Mouse (Mus musculus): ENCODE data around the gene Sh3rf3. TPM values are rescaled to one million over a fixed set of nuclear protein-coding genes. Genes with fewer than 3 reads are reported as not detected.

Gene Sh3rf3
- polyA plus RNA-seq, 1 experiment from 2014 or later: 4.7 TPM

- H3K36me3 ChIP-seq (ENCODE audit: control insufficient read depth, insufficient read depth, low read length): no peaks in the 10 kb centered on the region
- no peak overlapping the region for H3K27ac ChIP-seq (ENCODE audit: low read depth, low read length)
- no peak for ATAC-seq (ENCODE audit: low read depth)
- no peaks in the 10 kb centered on the region for H3K4me1 ChIP-seq (ENCODE audit: control insufficient read depth, insufficient read depth, low read length)
- H3K4me3 ChIP-seq (ENCODE audit: low read depth, low read length): no peak overlapping the region
- H3K9me3 ChIP-seq (ENCODE audit: control insufficient read depth, low read length): no peaks in the 10 kb centered on the region
- H3K9ac ChIP-seq (replicated peaks; ENCODE audit: low read depth, low read length): no peak overlapping the region
- no peaks in the 10 kb centered on the region for H3K27me3 ChIP-seq (ENCODE audit: control insufficient read depth, insufficient read depth, low read length)
- 80% methylated on average over 4 of the region's 4 CpGs for WGBS
- H3K4me2 ChIP-seq (ENCODE audit: low read depth, low read length): no peak overlapping the region
Measured at GRCm38 (mm10) chr10:59162185-59162897, 349.2 kb downstream of the Sh3rf3 start.

- no peaks in the 10 kb centered on the region for H3K4me1 ChIP-seq (ENCODE audit: control insufficient read depth, insufficient read depth, low read length)
- no peak overlapping the region for H3K9ac ChIP-seq (replicated peaks; ENCODE audit: low read depth, low read length)
- H3K36me3 ChIP-seq (ENCODE audit: control insufficient read depth, insufficient read depth, low read length): peaks cover 4% of the 10 kb centered on the region; the same call in 1 of the 2 replicates
- no peak for ATAC-seq (ENCODE audit: low read depth)
- H3K9me3 ChIP-seq (ENCODE audit: control insufficient read depth, low read length): no peaks in the 10 kb centered on the region
- H3K4me3 ChIP-seq (ENCODE audit: low read depth, low read length): no peak overlapping the region
- H3K4me2 ChIP-seq (ENCODE audit: low read depth, low read length): no peak overlapping the region
- H3K27me3 ChIP-seq (ENCODE audit: control insufficient read depth, insufficient read depth, low read length): no peaks in the 10 kb centered on the region
- 69% methylated on average over 14 of the region's 14 CpGs for WGBS
- no peak overlapping the region for H3K27ac ChIP-seq (ENCODE audit: low read depth, low read length)
Measured at GRCm38 (mm10) chr10:59166104-59166944, 353.2 kb downstream of the Sh3rf3 start.

GRCm38 (mm10) chr10:59171042-59171441 lies 357.9 kb downstream of the Sh3rf3 start:
- Histone ChIP-seq H3K4me3 (ENCODE audit: low read depth, low read length) (no peak overlapping the region), H3K27me3 (ENCODE audit: control insufficient read depth, insufficient read depth, low read length) (no peaks in the 10 kb centered on the region), H3K9me3 (ENCODE audit: control insufficient read depth, low read length) (no peaks in the 10 kb centered on the region), H3K4me2 (ENCODE audit: low read depth, low read length) (no peak overlapping the region), H3K4me1 (ENCODE audit: control insufficient read depth, insufficient read depth, low read length) (no peaks in the 10 kb centered on the region), H3K36me3 (ENCODE audit: control insufficient read depth, insufficient read depth, low read length) (peaks cover 4% of the 10 kb centered on the region; the same call in 1 of the 2 replicates), H3K27ac (ENCODE audit: low read depth, low read length) (no peak overlapping the region), H3K9ac (replicated peaks; ENCODE audit: low read depth, low read length) (no peak overlapping the region)
- ATAC-seq (ENCODE audit: low read depth): no peak
- 76% methylated on average over 3 of the region's 3 CpGs for WGBS

GRCm38 (mm10) chr10:59172539-59172938 lies 359.4 kb downstream of the Sh3rf3 start:
- Histone ChIP-seq H3K4me1 (ENCODE audit: control insufficient read depth, insufficient read depth, low read length) (no peaks in the 10 kb centered on the region), H3K27ac (ENCODE audit: low read depth, low read length) (no peak overlapping the region), H3K4me2 (ENCODE audit: low read depth, low read length) (no peak overlapping the region), H3K9ac (replicated peaks; ENCODE audit: low read depth, low read length) (no peak overlapping the region), H3K27me3 (ENCODE audit: control insufficient read depth, insufficient read depth, low read length) (no peaks in the 10 kb centered on the region), H3K9me3 (ENCODE audit: control insufficient read depth, low read length) (no peaks in the 10 kb centered on the region), H3K36me3 (ENCODE audit: control insufficient read depth, insufficient read depth, low read length) (peaks cover 4% of the 10 kb centered on the region; the same call in 1 of the 2 replicates), H3K4me3 (ENCODE audit: low read depth, low read length) (no peak overlapping the region)
- WGBS: 94% methylated on average over 1 of the region's 1 CpGs
- no peak for ATAC-seq (ENCODE audit: low read depth)

GRCm38 (mm10) chr10:59179620-59180019 lies 366.5 kb downstream of the Sh3rf3 start:
- Histone ChIP-seq H3K9me3 (ENCODE audit: control insufficient read depth, low read length) (no peaks in the 10 kb centered on the region), H3K4me1 (ENCODE audit: control insufficient read depth, insufficient read depth, low read length) (no peaks in the 10 kb centered on the region), H3K27ac (ENCODE audit: low read depth, low read length) (no peak overlapping the region), H3K27me3 (ENCODE audit: control insufficient read depth, insufficient read depth, low read length) (no peaks in the 10 kb centered on the region), H3K36me3 (ENCODE audit: control insufficient read depth, insufficient read depth, low read length) (0 out of 2 replicates have a peak, but pooled peaks cover 4% of the 10 kb centered on the region), H3K4me2 (ENCODE audit: low read depth, low read length) (no peak overlapping the region), H3K9ac (replicated peaks; ENCODE audit: low read depth, low read length) (no peak overlapping the region), H3K4me3 (ENCODE audit: low read depth, low read length) (no peak overlapping the region)
- 95% methylated on average over 3 of the region's 3 CpGs for WGBS
- ATAC-seq (ENCODE audit: low read depth): no peak

- Histone ChIP-seq H3K27me3 (ENCODE audit: control insufficient read depth, insufficient read depth, low read length) (no peaks in the 10 kb centered on the region), H3K4me1 (ENCODE audit: control insufficient read depth, insufficient read depth, low read length) (no peaks in the 10 kb centered on the region), H3K4me3 (ENCODE audit: low read depth, low read length) (no peak overlapping the region), H3K4me2 (ENCODE audit: low read depth, low read length) (no peak overlapping the region), H3K27ac (ENCODE audit: low read depth, low read length) (no peak overlapping the region), H3K36me3 (ENCODE audit: control insufficient read depth, insufficient read depth, low read length) (0 out of 2 replicates have a peak, but pooled peaks cover 4% of the 10 kb centered on the region), H3K9ac (replicated peaks; ENCODE audit: low read depth, low read length) (no peak overlapping the region), H3K9me3 (ENCODE audit: control insufficient read depth, low read length) (no peaks in the 10 kb centered on the region)
- ATAC-seq (ENCODE audit: low read depth): no peak
- 74% methylated on average over 3 of the region's 3 CpGs for WGBS
Measured at GRCm38 (mm10) chr10:59182306-59182705, 369.1 kb downstream of the Sh3rf3 start.

Small RNAs within 50 kb of the gene (microRNA-seq; reads per million reads assigned to microRNA genes)
- not detected for gene Gm27672

Other genes starting within 250 kb of the Sh3rf3 start
- gene Edar, start 137.7 kb upstream of the Sh3rf3 start, polyA plus RNA-seq (2014; fragmentation: Nextera tagmentation; extraction: Ambion mirVana): 0.07 and 0.26 TPM in 2 replicates
- not detected in 2 replicates for gene Gm17542, start 95.1 kb upstream of the Sh3rf3 start, polyA plus RNA-seq (2014; fragmentation: Nextera tagmentation; extraction: Ambion mirVana)

All from neural tube, embryonic 14.5 days (tissue).